Mouse (Mus musculus) heart, adult 2 months (tissue): ENCODE data around the gene Dcxr. TPM values are rescaled to one million over a fixed set of nuclear protein-coding genes. Genes with fewer than 3 reads are reported as not detected.
"Not testable (repeated sequence)": the region's sequence is repeated elsewhere in the genome, so short reads cannot be mapped to it uniquely, and the experiment has no call there.

Experiments used
- DNase-seq, 2 experiments: peaks; one replicate each; pipeline ENCODE4 v3.0.0; 2021
- H3K27ac ChIP-seq: fragments of 200-600 bp; 2 replicates; pipeline ENCODE4 v1.8.1; 2022
- H3K27me3 ChIP-seq: fragments of 200-500 bp; 2 replicates; pipeline ENCODE4 v1.6.1; 2012; ENCODE audit warnings: mild to moderate bottlenecking, low read length, inconsistent platforms, mixed read lengths; ENCODE audit not compliant: control insufficient read depth, insufficient read depth
- H3K36me3 ChIP-seq: fragments of 200-500 bp; 2 replicates; pipeline ENCODE4 v1.6.1; 2012; ENCODE audit warnings: low read length, inconsistent platforms; ENCODE audit not compliant: control insufficient read depth, insufficient read depth
- H3K4me1 ChIP-seq: fragments of 200-500 bp; 2 replicates; pipeline ENCODE4 v1.6.1; 2011; ENCODE audit warnings: low read length; ENCODE audit not compliant: control insufficient read depth, insufficient read depth
- H3K4me3 ChIP-seq: fragments of 200-600 bp; 2 replicates; pipeline ENCODE4 v1.8.1; 2022
- H3K79me2 ChIP-seq: fragments of 200-500 bp; replicated peaks from 2 replicates; pipeline ENCODE4 v1.6.1; 2012; ENCODE audit warnings: mild to moderate bottlenecking, inconsistent platforms, low read length, moderate library complexity, mixed read lengths; ENCODE audit not compliant: control insufficient read depth, insufficient read depth
- H3K9ac ChIP-seq: fragments of 200-500 bp; 2 replicates; pipeline ENCODE4 v1.6.1; 2012; ENCODE audit warnings: low read depth, mild to moderate bottlenecking, control low read depth, inconsistent platforms, low read length, mixed read lengths
- CTCF ChIP-seq: fragments of 200-600 bp; IDR thresholded peaks from 2 replicates; pipeline ENCODE4 v1.8.1; 2022; ENCODE audit warnings: antibody characterized with exemption, mild to moderate bottlenecking, moderate library complexity
- EP300 ChIP-seq: fragments of 200-500 bp; IDR thresholded peaks from 2 replicates; pipeline ENCODE4 v1.6.1; 2011; ENCODE audit warnings: low read depth, low read length, control low read depth; ENCODE audit not compliant: insufficient read depth
- POLR2A ChIP-seq: fragments of 200-500 bp; IDR thresholded peaks from 2 replicates; pipeline ENCODE4 v1.6.1; 2011; ENCODE audit warnings: mild to moderate bottlenecking, low read depth, low read length, control low read depth; ENCODE audit not compliant: insufficient read depth
- WGBS: fragments of 180-500 bp; shearing (Covaris S2); methylation state at CpG from one replicate; pipeline ENCODE4 v1.1.7; 2018; 5-methylcytosine and 5-hydroxymethylcytosine counted together
- intact Hi-C: fragments of 180-260 bp; cut with DNase I; formaldehyde crosslinking; loops from one replicate; pipeline ENCODE4 v1.15.1; 2025
- polyA plus RNA-seq: library from polyadenylated mRNA; depleted of rRNA; stranded (reverse); fragments of >200 nt; gene quantifications from 2 replicates; pipeline ENCODE4 v1.2.3, GENCODE M21; 2012; rRNA removed
- total RNA-seq, 2 experiments: library from RNA; stranded (reverse); gene quantifications; 2 replicates each; pipeline ENCODE4 v1.2.3; 2021

Dcxr gene
- total and polyA plus RNA-seq, 3 experiments, result 12.1 to 35.5 (median 12.9) TPM

- no peak for TF ChIP-seq POLR2A
- no peak for TF ChIP-seq CTCF
- no peak for TF ChIP-seq EP300
- intact Hi-C loops, result no loop called here
- DNase-seq, result no peak
- Histone ChIP-seq H3K9ac (no peak overlapping the region), H3K27ac (no peak overlapping the region), H3K36me3 (no peaks in the 10 kb centered on the region), H3K79me2 (0 out of 2 replicates have a peak, but pooled peaks cover 1% of the 10 kb centered on the region), H3K4me1 (peaks cover 2% of the 10 kb centered on the region; the same call in 1 of the 2 replicates), H3K4me3 (no peak overlapping the region), H3K27me3 (no peaks in the 10 kb centered on the region)
- WGBS, result 65% methylated on average over 2 of the region's 2 CpGs
Observed at GRCm38 (mm10) chr11:120684660-120685059, 42.4 kb downstream of the Dcxr start.

DNA sequence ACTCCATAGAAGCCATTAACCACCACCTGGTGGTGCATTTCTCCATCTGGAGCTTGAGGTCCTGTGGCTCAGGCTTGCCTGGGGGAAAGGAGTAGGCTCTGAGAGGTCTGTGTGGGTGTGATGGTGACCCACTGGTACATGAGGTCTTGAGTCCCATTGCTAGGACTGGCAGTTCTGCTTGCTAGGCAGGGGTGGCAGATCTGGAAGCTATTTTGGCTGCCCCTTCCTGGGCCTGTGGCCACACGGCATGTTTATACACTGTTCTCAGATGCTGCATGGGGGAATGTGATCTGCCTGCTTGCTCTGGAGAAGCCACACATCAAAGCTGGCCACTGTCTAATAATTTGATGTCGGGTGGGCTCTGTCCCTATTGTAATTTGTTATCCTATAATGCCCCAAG lies 43.0 kb downstream of the Dcxr start:
- Histone ChIP-seq H3K36me3 (no peaks in the 10 kb centered on the region), H3K79me2 (no peaks in the 10 kb centered on the region), H3K27me3 (no peaks in the 10 kb centered on the region), H3K9ac (no peak overlapping the region), H3K4me1 (peaks cover 2% of the 10 kb centered on the region; the same call in 1 of the 2 replicates), H3K27ac (no peak overlapping the region), H3K4me3 (no peak overlapping the region)
- intact Hi-C loops, result no loop called here
- DNase-seq, result no peak
- TF ChIP-seq POLR2A (no peak), CTCF (0 out of 2 replicates have a peak, but pooled peaks have one; percentile 7)
- 78% methylated on average over 2 of the region's 2 CpGs for WGBS

DNA sequence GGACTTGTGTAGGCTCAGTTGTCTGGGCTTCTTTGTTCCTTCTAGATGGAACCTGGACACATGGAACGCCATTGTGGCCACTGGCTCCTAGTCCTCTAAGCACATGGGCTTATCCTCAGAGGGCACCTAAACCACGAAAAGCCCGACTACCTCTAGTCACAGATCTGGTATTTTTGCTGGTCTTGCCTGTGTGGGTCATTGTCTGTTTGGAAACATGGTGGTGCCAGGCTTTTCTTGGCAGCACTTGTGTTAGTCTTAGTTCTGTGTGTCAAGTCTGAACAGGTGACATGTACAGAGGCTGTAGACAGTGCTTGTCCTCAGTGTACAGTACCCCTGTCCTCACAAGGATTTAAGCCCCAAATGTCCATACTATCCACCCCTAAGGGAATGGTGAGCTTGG lies 43.5 kb downstream of the Dcxr start:
- Histone ChIP-seq H3K4me1 (peaks cover 2% of the 10 kb centered on the region; the same call in 1 of the 2 replicates), H3K9ac (no peak overlapping the region), H3K79me2 (no peaks in the 10 kb centered on the region), H3K27ac (no peak overlapping the region), H3K27me3 (no peaks in the 10 kb centered on the region), H3K4me3 (no peak overlapping the region), H3K36me3 (no peaks in the 10 kb centered on the region)
- 90% methylated on average over 3 of the region's 3 CpGs for WGBS
- intact Hi-C loops, result no loop called here
- TF ChIP-seq CTCF (no peak), EP300 (no peak), POLR2A (no peak)
- DNase-seq, result no peak

DNA sequence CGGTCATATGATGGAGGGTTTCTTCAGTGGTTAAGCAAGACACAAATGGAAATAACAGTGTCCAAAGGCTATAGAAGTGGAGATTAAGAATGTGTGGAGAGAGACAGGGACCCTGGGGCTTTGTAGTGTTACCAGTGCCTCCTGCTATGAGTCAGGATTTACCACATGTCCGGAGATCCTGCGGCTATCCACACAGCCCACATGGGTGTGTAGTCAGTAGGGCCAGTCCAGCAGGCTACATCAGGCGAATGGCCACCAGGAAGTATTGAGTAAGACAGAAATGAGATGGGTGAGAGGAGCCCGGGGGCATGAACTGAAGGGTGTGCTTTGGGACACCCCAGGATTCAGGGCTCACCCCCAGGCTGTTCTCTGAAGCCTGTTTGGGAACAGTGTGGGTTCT lies 44.4 kb downstream of the Dcxr start:
- Histone ChIP-seq H3K4me1 (peaks cover 2% of the 10 kb centered on the region; the same call in 1 of the 2 replicates), H3K79me2 (no peaks in the 10 kb centered on the region), H3K36me3 (no peaks in the 10 kb centered on the region), H3K4me3 (no peak overlapping the region), H3K27ac (no peak overlapping the region), H3K27me3 (no peaks in the 10 kb centered on the region), H3K9ac (no peak overlapping the region)
- TF ChIP-seq CTCF (no peak), EP300 (no peak), POLR2A (no peak)
- DNase-seq, result no peak
- WGBS, result 95% methylated on average over 5 of the region's 5 CpGs
- intact Hi-C loops, result no loop called here

DNA sequence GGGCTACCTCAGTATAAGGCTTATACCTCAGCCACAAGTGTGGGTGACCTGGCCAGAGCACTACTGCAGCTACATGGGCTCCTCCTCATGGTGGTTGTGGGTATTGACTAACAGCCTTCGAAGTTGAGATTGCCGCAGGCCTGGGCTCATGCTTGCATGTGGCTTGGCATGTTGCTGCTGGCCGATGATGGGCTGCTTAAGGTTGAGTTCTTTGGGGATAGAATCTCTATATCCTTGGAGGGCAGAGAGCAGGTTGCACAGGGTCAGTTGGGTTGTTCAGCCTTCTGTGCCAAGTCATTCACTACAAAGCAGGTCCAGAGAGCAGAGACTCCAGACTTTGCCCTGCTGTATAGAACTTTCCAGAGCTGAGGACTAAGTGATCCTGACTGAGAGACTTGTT lies 47.2 kb downstream of the Dcxr start:
- no peaks in the 10 kb centered on the region for H3K36me3 ChIP-seq
- WGBS, result 67% methylated on average over 3 of the region's 3 CpGs
- DNase-seq, result no peak

DNA sequence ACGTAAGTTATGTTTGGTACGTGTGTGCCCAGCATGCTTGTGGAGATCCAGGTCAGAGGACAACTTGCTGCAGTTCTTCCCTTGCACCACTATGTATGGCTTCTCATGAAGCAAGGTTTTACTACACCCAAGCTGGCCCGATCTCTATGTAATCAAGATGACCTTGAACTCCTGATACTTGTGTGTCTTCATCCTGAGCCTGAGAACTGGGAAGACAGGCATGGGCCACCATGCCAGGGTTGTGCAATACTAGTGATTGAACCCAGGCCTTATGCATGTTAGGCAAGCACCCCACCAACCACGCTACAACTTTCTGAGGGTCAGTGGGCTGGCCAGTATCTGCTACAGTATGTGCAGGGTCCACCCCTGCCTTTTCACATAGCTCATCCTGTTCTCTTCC lies 50.1 kb downstream of the Dcxr start:
- 89% methylated on average over 4 of the region's 4 CpGs for WGBS
- H3K27me3 ChIP-seq, result no peaks in the 10 kb centered on the region
- no peak overlapping the region for H3K27ac ChIP-seq
- H3K36me3 ChIP-seq, result no peaks in the 10 kb centered on the region
- no peak for DNase-seq
- no peak for TF ChIP-seq POLR2A
- no peak for TF ChIP-seq EP300
- TF ChIP-seq CTCF, result no peak
- no peaks in the 10 kb centered on the region for H3K79me2 ChIP-seq
- intact Hi-C loops, result no loop called here
- no peak overlapping the region for H3K9ac ChIP-seq
- peaks cover 4% of the 10 kb centered on the region for H3K4me1 ChIP-seq
- no peak overlapping the region for H3K4me3 ChIP-seq

More for the DNA sequence above, 47.2 kb downstream of the Dcxr start:
- intact Hi-C loops, result loop anchor here (2.0 kb wide), 1 partner anchor 21 kb away; no protein-coding TSS in a partner anchor
- TF ChIP-seq POLR2A, result no peak
- TF ChIP-seq CTCF, result peak; percentile 62
- TF ChIP-seq EP300, result no peak
- no peaks in the 10 kb centered on the region for H3K27me3 ChIP-seq
- no peak overlapping the region for H3K9ac ChIP-seq
- H3K4me3 ChIP-seq, result no peak overlapping the region
- no peaks in the 10 kb centered on the region for H3K79me2 ChIP-seq
- H3K27ac ChIP-seq, result no peak overlapping the region
- H3K4me1 ChIP-seq, result peaks cover 2% of the 10 kb centered on the region; the same call in 1 of the 2 replicates

GRCm38 (mm10) chr11:120675875-120676274 lies 51.2 kb downstream of the Dcxr start:
- DNase-seq, H3K79me2 ChIP-seq, intact Hi-C loops, H3K9ac ChIP-seq, H3K27me3 ChIP-seq, H3K4me1 ChIP-seq, H3K4me3 ChIP-seq, H3K36me3 ChIP-seq, H3K27ac ChIP-seq: not testable (repeated sequence)
- 68% methylated on average over 5 of the region's 5 CpGs for WGBS

Other genes starting within 250 kb of the Dcxr start
- 100 to 1,000 TPM; 207 to 232 TPM for gene Mrpl12, start 242.7 kb downstream of the Dcxr start, total RNA-seq
- gene Mrpl12, start 242.7 kb downstream of the Dcxr start, polyA plus RNA-seq, result 199 and 200 TPM in 2 replicates
- gene Slc25a10, start 235.4 kb downstream of the Dcxr start, total RNA-seq, result 10 to 100 TPM; 14.1 to 14.6 TPM
- gene Slc25a10, start 235.4 kb downstream of the Dcxr start, polyA plus RNA-seq, result 32.6 and 40.9 TPM in 2 replicates
- gene Gcgr, start 196.6 kb downstream of the Dcxr start, total RNA-seq, result under 1 TPM; 0.68 to 0.73 TPM
- gene Gcgr, start 196.6 kb downstream of the Dcxr start, polyA plus RNA-seq, result 2.1 and 2.3 TPM in 2 replicates
- gene Mcrip1, start 177.6 kb downstream of the Dcxr start, total RNA-seq, result 10 to 100 TPM; 38.5 to 43.9 TPM
- gene Mcrip1, start 177.6 kb downstream of the Dcxr start, polyA plus RNA-seq, result 84.9 and 97.4 TPM in 2 replicates
- under 1 TPM in 1 of 2 experiments, not detected in 1; 0.34 TPM for gene Ppp1r27, start 176.1 kb downstream of the Dcxr start, total RNA-seq
- 0.64 and 0.96 TPM in 2 replicates for gene Ppp1r27, start 176.1 kb downstream of the Dcxr start, polyA plus RNA-seq
- 100 to 1,000 TPM; 221 to 246 TPM for gene P4hb, start 154.0 kb downstream of the Dcxr start, total RNA-seq
- gene P4hb, start 154.0 kb downstream of the Dcxr start, polyA plus RNA-seq, result 115 and 174 TPM in 2 replicates
- 100 to 1,000 TPM; 139 to 144 TPM for gene Arhgdia, start 145.7 kb downstream of the Dcxr start, total RNA-seq
- gene Arhgdia, start 145.7 kb downstream of the Dcxr start, polyA plus RNA-seq, result 245 and 257 TPM in 2 replicates
- gene Alyref, start 128.9 kb downstream of the Dcxr start, total RNA-seq, result 10 to 100 TPM; 48.7 to 52.0 TPM
- gene Alyref, start 128.9 kb downstream of the Dcxr start, polyA plus RNA-seq, result 13.6 and 15.6 TPM in 2 replicates
- 10 to 100 TPM; 79.9 to 89.0 TPM for gene Anapc11, start 128.9 kb downstream of the Dcxr start, total RNA-seq
- gene Anapc11, start 128.9 kb downstream of the Dcxr start, polyA plus RNA-seq, result 87.8 and 105 TPM in 2 replicates
- not detected for gene Npb, start 118.8 kb downstream of the Dcxr start, total RNA-seq
- gene Npb, start 118.8 kb downstream of the Dcxr start, polyA plus RNA-seq, result not detected in 2 replicates
- 10 to 100 TPM; 51.8 to 55.6 TPM for gene Pcyt2, start 109.3 kb downstream of the Dcxr start, total RNA-seq
- 111 and 125 TPM in 2 replicates for gene Pcyt2, start 109.3 kb downstream of the Dcxr start, polyA plus RNA-seq
- gene Sirt7, start 102.0 kb downstream of the Dcxr start, total RNA-seq, result 1 to 10 TPM; 7.0 to 7.4 TPM
- 23.7 and 25.9 TPM in 2 replicates for gene Sirt7, start 102.0 kb downstream of the Dcxr start, polyA plus RNA-seq
- 10 to 100 TPM; 35.7 to 45.2 TPM for gene Mafg, start 93.7 kb downstream of the Dcxr start, total RNA-seq
- 32.8 and 37.2 TPM in 2 replicates for gene Mafg, start 93.7 kb downstream of the Dcxr start, polyA plus RNA-seq
- gene Pycr1, start 83.5 kb downstream of the Dcxr start, total RNA-seq, result 1 to 10 TPM in 1 of 2 experiments, under 1 TPM in 1; 0.81 to 1.2 TPM
- gene Pycr1, start 83.5 kb downstream of the Dcxr start, polyA plus RNA-seq, result 3.9 and 4.9 TPM in 2 replicates
- gene Myadml2, start 79.1 kb downstream of the Dcxr start, total RNA-seq, result 10 to 100 TPM; 77.6 to 87.3 TPM
- gene Myadml2, start 79.1 kb downstream of the Dcxr start, polyA plus RNA-seq, result 55.1 and 68.3 TPM in 2 replicates
- under 1 TPM in 1 of 2 experiments, not detected in 1; 0.23 TPM for gene Notum, start 66.1 kb downstream of the Dcxr start, total RNA-seq
- 0.18 and 0.35 TPM in 2 replicates for gene Notum, start 66.1 kb downstream of the Dcxr start, polyA plus RNA-seq
- 10 to 100 TPM; 35.2 to 38.3 TPM for gene Aspscr1, start 54.3 kb downstream of the Dcxr start, total RNA-seq
- 38.4 and 38.6 TPM in 2 replicates for gene Aspscr1, start 54.3 kb downstream of the Dcxr start, polyA plus RNA-seq
- 10 to 100 TPM; 26.4 to 34.2 TPM for gene Cenpx, start 13.5 kb downstream of the Dcxr start, total RNA-seq
- gene Cenpx, start 13.5 kb downstream of the Dcxr start, polyA plus RNA-seq, result 51.4 and 53.0 TPM in 2 replicates
- gene Lrrc45, start 13.4 kb downstream of the Dcxr start, total RNA-seq, result 1 to 10 TPM; 4.2 to 4.5 TPM
- 12.5 and 12.7 TPM in 2 replicates for gene Lrrc45, start 13.4 kb downstream of the Dcxr start, polyA plus RNA-seq
- under 1 TPM; 0.70 to 0.99 TPM for gene Rac3, start 5.8 kb downstream of the Dcxr start, total RNA-seq
- gene Rac3, start 5.8 kb downstream of the Dcxr start, polyA plus RNA-seq, result 3.3 and 4.6 TPM in 2 replicates
- 10 to 100 TPM; 17.7 to 19.4 TPM for gene Cbr2, start 4.8 kb upstream of the Dcxr start, total RNA-seq
- gene Cbr2, start 4.8 kb upstream of the Dcxr start, polyA plus RNA-seq, result 42.3 and 379 TPM in 2 replicates
- gene Hmga1b, start 35.5 kb upstream of the Dcxr start, total RNA-seq, result 10 to 100 TPM; 24.5 to 31.4 TPM
- 0.57 and 1.4 TPM in 2 replicates for gene Hmga1b, start 35.5 kb upstream of the Dcxr start, polyA plus RNA-seq
- gene Rfng, start 56.9 kb upstream of the Dcxr start, total RNA-seq, result 10 to 100 TPM; 11.9 to 12.5 TPM
- 28.6 and 30.0 TPM in 2 replicates for gene Rfng, start 56.9 kb upstream of the Dcxr start, polyA plus RNA-seq
- gene Gps1, start 57.0 kb upstream of the Dcxr start, total RNA-seq, result 10 to 100 TPM; 54.4 to 55.8 TPM
- 85.9 and 129 TPM in 2 replicates for gene Gps1, start 57.0 kb upstream of the Dcxr start, polyA plus RNA-seq
- gene Dus1l, start 69.1 kb upstream of the Dcxr start, total RNA-seq, result 10 to 100 TPM; 23.3 to 23.5 TPM
- gene Dus1l, start 69.1 kb upstream of the Dcxr start, polyA plus RNA-seq, result 20.6 and 26.4 TPM in 2 replicates
- gene Fasn, start 97.3 kb upstream of the Dcxr start, total RNA-seq, result 10 to 100 TPM; 22.0 to 32.1 TPM
- 318 and 731 TPM in 2 replicates for gene Fasn, start 97.3 kb upstream of the Dcxr start, polyA plus RNA-seq
- 1 to 10 TPM in 1 of 2 experiments, under 1 TPM in 1; 0.86 to 1.1 TPM for gene Ccdc57, start 205.6 kb upstream of the Dcxr start, total RNA-seq
- gene Ccdc57, start 205.6 kb upstream of the Dcxr start, polyA plus RNA-seq, result 0.61 and 1.3 TPM in 2 replicates
- gene Slc16a3, start 221.2 kb upstream of the Dcxr start, total RNA-seq, result 1 to 10 TPM; 1.2 to 1.3 TPM
- gene Slc16a3, start 221.2 kb upstream of the Dcxr start, polyA plus RNA-seq, result 4.0 and 4.2 TPM in 2 replicates